Mouse (Mus musculus) hindbrain, postnatal 0 days (tissue): ENCODE data around the gene Unc5b. TPM values are rescaled to one million over a fixed set of nuclear protein-coding genes. Genes with fewer than 3 reads are reported as not detected.
"Not testable (repeated sequence)": the region's sequence is repeated elsewhere in the genome, so short reads cannot be mapped to it uniquely, and the experiment has no call there.

Experiments
- ATAC-seq: fragments of 200-750 bp; cut with Nextera tagmentation; 2 replicates; pipeline ENCODE4 v1.8.0; 2017; ENCODE audit warnings: mild to moderate bottlenecking, moderate TSS enrichment, moderate library complexity
- DNase-seq: peaks from one replicate; pipeline ENCODE4 v3.0.0-alpha.2; 2015; ENCODE audit warnings: low spot score
- H3K27ac ChIP-seq: fragments of 300-500 bp; sonication (generic); 2 replicates; pipeline ENCODE4 v1.5.1; 2014; ENCODE audit warnings: mild to moderate bottlenecking
- H3K27me3 ChIP-seq: fragments of 300-500 bp; sonication (generic); 2 replicates; pipeline ENCODE4 v1.6.1; 2014; ENCODE audit warnings: low read length, mixed read lengths; ENCODE audit not compliant: insufficient read depth
- H3K36me3 ChIP-seq: fragments of 300-500 bp; sonication (generic); 2 replicates; pipeline ENCODE4 v1.6.1; 2014; ENCODE audit warnings: low read length, mixed read lengths; ENCODE audit not compliant: insufficient read depth
- H3K4me1 ChIP-seq: fragments of 300-500 bp; sonication (generic); 2 replicates; pipeline ENCODE4 v1.6.1; 2014; ENCODE audit warnings: antibody characterized with exemption, low read length, mixed read lengths; ENCODE audit not compliant: insufficient read depth
- H3K4me2 ChIP-seq: fragments of 300-500 bp; sonication (generic); 2 replicates; pipeline ENCODE4 v1.6.1; 2014; ENCODE audit warnings: low read depth, mild to moderate bottlenecking, low read length, moderate library complexity, mixed read lengths
- H3K4me3 ChIP-seq: fragments of 300-500 bp; sonication (generic); 2 replicates; pipeline ENCODE4 v1.5.1; 2014; ENCODE audit warnings: low read length
- H3K9ac ChIP-seq: fragments of 300-500 bp; sonication (generic); replicated peaks from 2 replicates; pipeline ENCODE4 v1.6.1; 2014; ENCODE audit warnings: mild to moderate bottlenecking, low read length, moderate library complexity, mixed read lengths
- H3K9me3 ChIP-seq: fragments of 300-500 bp; sonication (generic); 2 replicates; pipeline ENCODE4 v1.6.1; 2016; ENCODE audit warnings: low read length, mixed read lengths
- CTCF ChIP-seq: IDR thresholded peaks from 2 replicates; pipeline ENCODE4 v1.5.1; 2016; ENCODE audit warnings: antibody characterized with exemption, control low read depth, low read depth
- WGBS: fragments of 180-500 bp; shearing (Covaris S2); extraction: QIAGEN DNeasy Blood & Tissue Kit; methylation state at CpG from one replicate; pipeline ENCODE4 v1.1.7; 2014; 5-methylcytosine and 5-hydroxymethylcytosine counted together
- polyA plus RNA-seq: library from polyadenylated mRNA; unstranded; fragments of >200 nt; fragmentation: Nextera tagmentation; extraction: Ambion mirVana; gene quantifications from 2 replicates; pipeline ENCODE4 v1.2.1, GENCODE M21; 2015
- total RNA-seq: library from RNA; depleted of rRNA; stranded (reverse); fragments of >200 nt; gene quantifications from 2 replicates; pipeline ENCODE4 v1.2.3, GENCODE M21; 2014

Unc5b gene
- total and polyA plus RNA-seq, 2 experiments from 2014 or later: 1.8 to 27.3 TPM

DNA sequence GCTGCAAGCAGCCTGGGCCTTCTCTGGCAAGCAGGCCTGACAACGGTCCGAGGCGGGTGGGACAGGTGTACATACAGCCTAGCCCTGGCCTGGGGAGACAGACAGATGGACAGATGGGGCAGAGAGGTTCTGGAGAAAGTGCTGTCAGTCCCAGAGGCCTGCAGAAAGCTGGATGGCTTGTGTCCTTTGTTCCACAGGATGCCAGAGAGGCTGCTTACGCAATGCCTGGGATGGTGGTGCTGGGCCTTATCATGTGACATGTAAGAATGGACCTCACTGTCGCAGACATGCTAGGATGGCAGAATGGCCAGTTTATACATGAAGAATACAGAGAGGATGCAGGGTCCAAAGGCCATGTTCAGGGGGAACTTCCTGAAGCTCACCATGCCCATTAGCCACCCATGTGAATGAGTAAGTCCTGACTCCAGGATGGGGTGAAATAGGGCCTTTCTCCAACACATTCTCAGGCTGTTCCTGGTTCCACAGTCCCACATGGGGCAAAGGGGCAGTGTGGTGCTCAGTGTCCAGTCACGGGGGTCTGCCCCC is 83.6 kb downstream of the Unc5b start:
- 86% methylated on average over 6 of the region's 6 CpGs for WGBS
- TF ChIP-seq CTCF: no peak
- no peak for DNase-seq
- no peak overlapping the region; the same call in 1 of the 2 replicates for H3K9ac ChIP-seq
- H3K9me3 ChIP-seq: no peaks in the 10 kb centered on the region
- no peak overlapping the region for H3K27ac ChIP-seq
- no peak overlapping the region for H3K4me3 ChIP-seq
- no peaks in the 10 kb centered on the region for H3K36me3 ChIP-seq
- H3K27me3 ChIP-seq: no peaks in the 10 kb centered on the region
- no peak overlapping the region for H3K4me2 ChIP-seq
- peaks cover 17% of the 10 kb centered on the region; the same call in 1 of the 2 replicates for H3K4me1 ChIP-seq
- no peak for ATAC-seq

GRCm38 (mm10) chr10:60746512-60746911 is 84.9 kb downstream of the Unc5b start:
- H3K9me3 ChIP-seq: no peaks in the 10 kb centered on the region
- no peak overlapping the region for H3K4me3 ChIP-seq
- WGBS: 76% methylated on average over 2 of the region's 2 CpGs
- DNase-seq (no peak), ATAC-seq (no peak)
- no peak overlapping the region for H3K9ac ChIP-seq
- 0 out of 2 replicates have a peak, but pooled peaks cover 7% of the 10 kb centered on the region for H3K4me1 ChIP-seq
- TF ChIP-seq CTCF: no peak
- H3K36me3 ChIP-seq: no peaks in the 10 kb centered on the region
- no peaks in the 10 kb centered on the region for H3K27me3 ChIP-seq
- H3K27ac ChIP-seq: no peak overlapping the region
- no peak overlapping the region for H3K4me2 ChIP-seq

DNA sequence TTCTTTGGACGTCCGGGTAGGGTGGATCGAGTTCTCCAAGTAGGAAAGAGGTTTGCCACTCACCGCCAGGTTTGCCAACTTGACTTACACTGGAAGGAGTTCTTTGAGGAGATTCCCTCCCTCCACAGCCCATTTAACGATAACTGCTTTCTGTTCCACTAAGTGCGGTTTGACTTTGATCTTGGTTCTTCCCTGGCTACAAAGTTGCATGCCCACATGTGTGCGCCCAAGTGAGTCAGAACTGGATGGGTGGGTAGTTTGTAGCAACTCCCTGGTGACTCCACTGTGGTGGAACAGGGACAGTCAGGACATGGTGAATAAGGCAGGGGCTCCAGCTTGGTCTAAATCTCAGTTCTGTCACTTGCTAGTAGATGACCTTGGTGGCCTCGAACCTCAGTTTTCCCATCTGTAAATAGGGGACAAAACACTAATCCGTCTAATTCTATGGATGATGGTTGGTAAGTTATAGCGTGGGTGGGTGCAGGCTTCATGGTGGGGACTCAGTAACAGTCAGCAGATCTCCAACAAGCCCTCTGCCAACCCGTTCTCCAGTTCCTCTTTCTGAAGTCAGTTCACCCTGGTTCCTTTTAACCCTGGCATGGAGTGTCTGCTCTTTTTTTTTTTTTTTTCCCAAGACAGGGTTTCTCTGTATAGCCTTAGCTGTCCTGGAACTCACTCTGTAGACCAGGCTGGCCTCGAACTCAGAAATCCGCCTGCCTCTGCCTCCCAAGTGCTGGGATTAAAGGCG is 86.7 kb downstream of the Unc5b start:
- Histone ChIP-seq H3K4me3 (no peak overlapping the region), H3K27me3 (no peaks in the 10 kb centered on the region), H3K4me1 (0 out of 2 replicates have a peak, but pooled peaks cover 3% of the 10 kb centered on the region), H3K9ac (no peak overlapping the region), H3K27ac (no peak overlapping the region), H3K4me2 (no peak overlapping the region), H3K9me3 (no peaks in the 10 kb centered on the region), H3K36me3 (no peaks in the 10 kb centered on the region)
- TF ChIP-seq CTCF: no peak
- WGBS: 91% methylated on average over 14 of the region's 14 CpGs
- DNase-seq: no peak
- no peak for ATAC-seq

DNA sequence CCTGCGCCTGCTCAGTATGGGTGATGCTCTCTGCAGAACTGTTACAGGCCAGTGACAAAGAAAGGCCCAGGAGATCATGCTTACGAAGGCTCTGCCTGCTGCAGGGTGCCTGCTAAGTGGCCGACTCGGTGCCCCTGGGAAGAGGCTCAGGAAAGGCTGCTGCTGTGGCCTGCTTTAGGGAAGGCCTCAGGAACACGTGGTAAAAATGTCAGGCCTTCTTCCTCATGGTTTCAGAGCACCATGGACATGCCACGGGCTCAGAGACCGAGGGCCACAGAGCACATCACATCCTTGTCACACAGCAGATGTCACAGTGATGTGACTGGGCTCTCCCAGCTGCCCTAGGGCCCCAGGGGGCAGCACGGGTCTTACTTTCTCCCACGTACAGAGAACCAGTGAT is 87.7 kb downstream of the Unc5b start:
- Histone ChIP-seq H3K27ac (no peak overlapping the region), H3K4me3 (no peak overlapping the region), H3K36me3 (no peaks in the 10 kb centered on the region), H3K4me1 (0 out of 2 replicates have a peak, but pooled peaks cover 3% of the 10 kb centered on the region), H3K4me2 (no peak overlapping the region), H3K9ac (no peak overlapping the region), H3K27me3 (no peaks in the 10 kb centered on the region), H3K9me3 (no peaks in the 10 kb centered on the region)
- WGBS: 54% methylated on average over 9 of the region's 9 CpGs
- DNase-seq: no peak
- ATAC-seq: no peak
- TF ChIP-seq CTCF: no peak

GRCm38 (mm10) chr10:60742942-60743341 is 88.4 kb downstream of the Unc5b start:
- Histone ChIP-seq H3K4me3 (no peak overlapping the region), H3K36me3 (no peaks in the 10 kb centered on the region), H3K4me2 (no peak overlapping the region), H3K9me3 (no peaks in the 10 kb centered on the region), H3K27me3 (no peaks in the 10 kb centered on the region), H3K9ac (no peak overlapping the region), H3K4me1 (0 out of 2 replicates have a peak, but pooled peaks cover 3% of the 10 kb centered on the region), H3K27ac (no peak overlapping the region)
- DNase-seq (no peak), ATAC-seq (no peak)
- WGBS: 81% methylated on average over 6 of the region's 6 CpGs
- no peak for TF ChIP-seq CTCF

- H3K36me3 ChIP-seq, H3K4me1 ChIP-seq, DNase-seq, H3K4me3 ChIP-seq, H3K9me3 ChIP-seq, ATAC-seq, H3K9ac ChIP-seq, H3K27ac ChIP-seq, H3K27me3 ChIP-seq, H3K4me2 ChIP-seq: not testable (repeated sequence)
- WGBS: 82% methylated on average over 1 of the region's 1 CpGs
Observed at GRCm38 (mm10) chr10:60742296-60742695, 89.1 kb downstream of the Unc5b start.

- no peaks in the 10 kb centered on the region for H3K36me3 ChIP-seq
- H3K4me1 ChIP-seq: no peaks in the 10 kb centered on the region
- no peak overlapping the region for H3K4me3 ChIP-seq
- no peak overlapping the region for H3K27ac ChIP-seq
- no peaks in the 10 kb centered on the region for H3K27me3 ChIP-seq
- ATAC-seq (no peak), DNase-seq (no peak)
- no peak for TF ChIP-seq CTCF
- no peak overlapping the region for H3K9ac ChIP-seq
- 85% methylated on average over 6 of the region's 7 CpGs for WGBS
- no peak overlapping the region for H3K4me2 ChIP-seq
- no peaks in the 10 kb centered on the region for H3K9me3 ChIP-seq
Observed at GRCm38 (mm10) chr10:60741435-60741834, 89.9 kb downstream of the Unc5b start.
